Mouse (Mus musculus) cerebellum, adult 8-10 months (tissue): ENCODE results near the gene 1700016D06Rik.

Experiments used
- DNase-seq: peaks from one replicate; pipeline ENCODE4 v3.0.0; 2022

1700016D06Rik gene

DNA sequence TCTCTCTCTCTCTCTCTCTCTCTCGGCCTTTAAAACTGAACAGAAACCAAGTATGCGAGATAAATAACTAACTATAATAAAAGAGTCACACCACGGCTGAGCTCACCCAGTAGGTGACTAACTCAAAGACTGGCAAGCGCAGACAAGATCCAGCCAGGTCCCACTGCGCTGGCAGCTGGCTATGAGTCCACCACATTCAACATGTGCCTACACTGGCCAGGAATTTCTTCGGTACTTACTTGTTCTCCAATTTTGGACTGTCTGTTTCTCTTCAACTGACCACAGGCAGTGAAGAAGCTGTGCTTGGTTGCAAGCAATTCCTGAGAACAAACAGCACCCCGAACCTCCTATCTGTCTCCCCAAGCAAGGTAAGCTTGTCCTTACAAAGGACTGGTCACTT lies 67.4 kb downstream of the 1700016D06Rik start:
- DNase-seq, result no peak

DNA sequence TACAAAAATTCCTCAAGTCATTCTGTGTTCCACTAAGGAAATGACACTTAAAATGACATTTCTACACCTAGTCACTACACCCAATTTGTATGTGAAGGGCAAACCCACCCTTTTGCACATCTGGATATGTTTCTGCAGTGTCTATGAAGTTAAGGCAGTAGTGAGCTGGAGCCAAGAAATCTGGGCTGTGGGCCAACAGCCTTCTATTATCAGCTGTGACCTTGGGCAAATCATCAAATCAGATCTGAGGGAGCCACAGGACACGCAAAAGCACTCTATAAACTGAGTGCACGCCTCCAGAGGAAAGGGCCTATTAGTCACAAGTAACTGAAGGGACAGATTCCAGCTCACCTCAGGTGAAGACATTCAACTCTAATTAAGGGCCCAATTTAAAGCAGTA lies 68.5 kb downstream of the 1700016D06Rik start:
- no peak for DNase-seq

DNA sequence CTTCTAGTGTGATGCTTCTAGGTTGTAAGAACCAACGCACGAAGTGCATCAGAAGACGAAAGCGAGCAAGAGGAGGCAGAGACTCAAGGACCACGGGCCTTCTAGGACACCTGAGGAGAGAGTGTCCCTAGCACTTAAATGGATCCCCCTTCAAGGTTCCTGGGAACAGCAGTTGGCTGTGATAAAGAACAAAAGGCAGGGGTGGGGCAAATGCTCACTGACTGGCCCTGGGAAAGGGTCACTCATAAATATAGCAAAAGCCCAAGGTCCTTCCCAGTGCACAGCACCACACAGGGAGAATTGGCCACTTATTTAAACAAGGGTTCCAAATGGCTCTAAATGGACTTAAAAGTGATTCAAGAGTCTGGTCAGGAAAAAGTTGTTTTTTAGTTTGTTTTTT lies 71.7 kb downstream of the 1700016D06Rik start:
- DNase-seq, result no peak

DNA sequence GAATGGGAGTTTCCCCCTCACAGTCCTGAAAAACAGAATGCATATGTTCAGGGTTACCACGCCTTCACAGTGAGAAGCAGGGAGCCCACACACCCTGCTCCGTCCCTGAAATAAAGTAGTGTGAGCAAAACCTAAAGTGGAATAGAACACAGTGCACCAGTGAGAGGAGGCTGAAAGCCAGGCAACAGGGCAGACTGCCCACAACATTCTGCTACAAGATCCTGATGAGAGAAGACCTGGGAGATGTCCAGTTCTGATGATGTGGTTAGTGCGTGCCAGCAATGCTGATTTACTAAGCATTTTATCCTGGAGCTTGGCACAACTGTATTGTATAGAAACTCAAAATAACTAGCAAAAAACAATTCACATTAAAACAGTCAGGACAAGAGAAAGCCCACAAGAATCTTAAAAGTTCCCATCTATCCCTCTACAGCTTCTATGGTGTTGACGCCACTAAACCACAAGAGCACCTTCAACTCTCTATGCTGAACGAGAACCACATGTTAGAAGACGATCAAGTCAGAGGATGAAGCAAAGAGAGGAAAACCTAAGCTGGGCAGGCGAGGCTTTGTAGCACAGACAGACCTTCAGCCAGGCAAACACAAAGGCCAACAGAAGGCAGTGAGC lies 72.2 kb downstream of the 1700016D06Rik start:
- DNase-seq, result no peak

DNA sequence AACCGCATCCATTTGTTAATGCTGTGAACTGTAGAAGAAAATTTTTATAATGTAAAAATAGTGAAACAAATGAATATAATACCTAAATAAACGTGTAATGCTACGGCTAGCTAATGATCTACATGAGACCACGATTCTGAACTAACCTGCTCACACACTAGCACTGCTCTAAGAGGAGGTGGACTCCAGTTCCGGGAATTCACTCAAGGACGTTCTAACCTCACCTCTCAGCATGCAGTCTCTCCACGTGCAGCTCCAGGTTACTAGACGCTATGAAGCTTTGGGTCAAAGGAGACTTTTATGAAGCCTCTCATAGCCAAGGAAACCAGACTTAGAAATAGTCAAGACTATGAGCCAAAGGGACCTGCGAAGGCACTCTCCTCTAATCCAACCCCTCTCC lies 73.1 kb downstream of the 1700016D06Rik start:
- DNase-seq, result no peak

DNA sequence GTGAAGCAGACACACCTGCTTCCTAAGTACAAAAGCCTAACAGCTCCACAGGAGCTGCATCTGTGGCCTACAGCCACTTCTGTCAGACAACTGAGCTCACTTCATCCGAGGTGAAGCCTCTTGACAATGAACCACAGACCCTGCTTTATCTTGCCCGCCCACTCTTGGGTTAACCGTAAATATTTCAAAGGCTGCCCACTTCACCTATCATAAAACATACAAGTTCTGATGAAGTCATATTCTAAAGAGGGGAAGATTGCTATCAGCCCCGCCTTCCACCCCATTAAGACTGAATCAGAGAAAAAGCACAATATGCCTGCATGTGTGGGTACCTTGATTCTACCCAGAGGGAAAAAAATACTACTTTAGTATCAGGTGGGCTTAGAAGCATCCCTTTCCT lies 75.8 kb downstream of the 1700016D06Rik start:
- DNase-seq, result no peak

DNA sequence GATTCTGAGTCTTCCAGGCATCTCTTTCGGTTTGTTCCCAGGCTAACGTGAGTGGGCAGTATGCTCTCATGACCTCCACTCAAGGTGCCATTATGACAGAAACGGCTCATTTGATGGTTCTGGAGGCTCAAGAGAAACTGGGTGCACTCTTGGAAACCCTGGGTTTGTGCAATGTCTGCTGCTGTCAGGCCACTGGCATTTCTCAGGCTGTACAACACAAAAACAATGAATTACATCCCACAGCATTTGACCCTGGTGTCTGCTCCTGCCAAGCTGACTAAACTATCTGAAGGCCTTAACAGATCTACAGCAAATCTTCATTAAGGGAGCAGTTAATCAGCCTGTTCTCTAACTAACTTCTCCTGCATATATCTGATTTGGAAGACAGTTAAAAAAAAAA lies 81.8 kb downstream of the 1700016D06Rik start:
- no peak for DNase-seq

DNA sequence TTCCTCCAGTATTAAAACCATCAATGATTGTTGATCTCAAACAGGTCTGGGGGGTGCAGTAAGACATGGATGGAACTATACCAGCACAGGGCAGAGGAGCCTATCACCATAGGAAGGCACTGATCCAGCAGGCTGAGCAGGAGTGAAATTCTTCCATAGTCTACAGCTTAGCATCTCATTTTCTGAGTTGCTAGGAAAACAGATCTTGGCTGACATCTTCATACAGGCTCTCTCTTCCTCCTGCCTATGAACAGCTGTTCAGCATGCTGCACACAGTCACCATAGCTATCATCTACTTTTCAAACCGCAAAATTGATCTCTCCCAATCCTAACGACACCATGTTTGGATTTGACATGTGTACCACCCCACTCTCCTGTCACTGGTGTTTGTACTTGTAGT lies 82.8 kb downstream of the 1700016D06Rik start:
- no peak for DNase-seq

DNA sequence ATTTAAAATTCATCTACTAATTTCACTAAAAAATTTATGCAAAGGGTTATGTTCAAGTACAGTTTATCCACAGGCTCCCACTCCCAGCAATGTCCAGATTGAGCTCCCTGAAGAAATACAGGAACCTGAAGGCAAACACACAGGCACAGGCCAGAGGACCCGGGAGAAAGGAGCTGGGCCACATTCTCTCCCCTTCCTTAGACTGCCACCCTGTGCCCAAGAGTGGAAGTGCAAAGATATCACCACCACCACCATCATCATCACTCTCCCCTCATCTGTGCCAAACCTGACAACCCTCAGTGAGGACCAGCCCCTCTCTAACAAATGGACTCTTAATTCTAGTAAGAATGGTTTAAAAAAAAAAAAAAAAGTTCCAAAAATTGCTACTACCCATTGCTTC lies 84.6 kb downstream of the 1700016D06Rik start:
- peak; percentile 52 for DNase-seq

DNA sequence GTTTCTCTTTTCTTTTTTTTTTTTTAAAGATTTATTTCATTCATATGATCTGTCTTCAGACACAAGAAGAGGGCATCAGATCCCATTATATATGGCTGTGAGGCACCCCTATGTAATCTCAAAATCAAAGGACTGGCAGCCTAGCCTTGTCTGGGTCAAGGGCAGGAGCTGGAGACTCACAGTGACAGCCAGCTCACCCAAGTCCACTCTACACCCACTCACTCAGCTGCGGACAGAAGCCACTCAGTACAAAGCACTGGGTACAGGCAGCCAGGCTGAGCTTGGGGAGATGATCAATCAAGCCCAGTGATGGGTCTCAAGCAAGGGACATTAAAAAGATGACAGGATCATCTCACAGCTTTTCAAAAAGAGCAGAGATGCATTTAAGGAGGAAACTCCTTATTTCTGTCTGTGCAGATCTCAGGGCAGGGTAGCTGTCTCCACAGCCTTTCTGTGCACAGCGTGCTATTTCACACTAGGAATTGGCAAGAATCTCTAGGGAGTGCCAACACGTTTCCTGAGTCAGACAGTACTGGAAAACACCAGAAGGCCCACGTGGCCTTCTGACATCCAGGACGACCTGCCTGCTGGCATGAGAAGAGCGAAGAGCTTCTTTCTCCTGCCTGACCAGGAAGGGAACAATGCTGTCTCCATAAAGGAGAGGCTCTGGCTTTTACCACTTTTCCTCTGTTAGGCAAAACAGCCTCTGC lies 86.6 kb downstream of the 1700016D06Rik start:
- no peak for DNase-seq

DNA sequence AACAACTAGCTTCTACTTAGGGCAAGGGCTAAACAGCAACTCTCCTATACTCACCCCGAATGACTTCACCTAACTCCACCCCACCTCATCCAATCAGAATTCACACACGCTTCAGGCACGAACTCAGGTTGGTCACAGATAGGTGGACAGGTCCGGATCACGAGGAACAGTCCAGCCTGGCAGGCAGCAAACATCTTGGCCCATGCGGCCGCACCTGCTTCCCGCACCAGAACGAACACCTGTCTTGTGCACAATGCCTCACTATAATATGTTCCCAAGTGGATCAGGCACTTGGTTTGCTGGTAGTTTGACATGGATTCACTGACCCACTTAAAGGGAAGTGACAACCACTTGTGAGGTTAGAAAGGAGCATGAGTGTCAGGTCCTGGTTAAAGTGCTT lies 92.0 kb downstream of the 1700016D06Rik start:
- no peak for DNase-seq
